Mouse (Mus musculus): Measurements from ENCODE around the gene Tbc1d32. TPM values are rescaled to one million over a fixed set of nuclear protein-coding genes. Genes with fewer than 3 reads are reported as not detected.

The Tbc1d32 gene
- polyA plus RNA-seq, 1 experiment from 2014 or later = 3.7 TPM

DNA sequence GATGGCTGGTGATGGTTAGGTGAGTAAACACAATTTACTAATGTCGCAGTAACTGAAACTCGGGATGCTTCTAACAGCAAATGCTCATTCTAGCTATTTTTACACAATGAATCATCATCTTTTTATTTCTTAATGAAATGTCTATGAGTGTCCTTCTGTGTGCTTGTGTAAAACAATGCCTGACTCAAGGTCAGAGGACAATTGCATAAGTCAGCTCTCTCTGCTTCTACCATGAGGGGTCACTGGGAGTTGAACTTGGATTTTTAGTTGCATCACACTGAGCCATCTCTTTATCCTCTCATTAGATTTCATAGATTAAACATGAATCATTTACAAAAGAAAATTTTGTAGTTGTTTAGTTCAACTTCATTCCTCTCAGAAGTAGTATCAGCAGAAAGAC lies 203.9 kb downstream of the Tbc1d32 start:
- no peak overlapping the region for H3K4me3 ChIP-seq (ENCODE audit: low read depth, low read length)
- H3K27me3 ChIP-seq (ENCODE audit: control insufficient read depth, insufficient read depth, low read length) = no peaks in the 10 kb centered on the region
- H3K9me3 ChIP-seq (ENCODE audit: control insufficient read depth, low read length) = no peaks in the 10 kb centered on the region
- ATAC-seq (ENCODE audit: insufficient number of reproducible peaks, low FRiP score, low TSS enrichment, low read depth) (no peak), DNase-seq (ENCODE audit: low spot score) (no peak)
- 94% methylated on average over 2 of the region's 2 CpGs for WGBS
- H3K27ac ChIP-seq (replicated peaks; ENCODE audit: low read depth, low read length) = no peak overlapping the region
- H3K36me3 ChIP-seq (ENCODE audit: control insufficient read depth, insufficient read depth, low read length) = no peaks in the 10 kb centered on the region
- H3K4me1 ChIP-seq (ENCODE audit: control insufficient read depth, insufficient read depth, low read length) = no peaks in the 10 kb centered on the region
- no peak overlapping the region for H3K4me2 ChIP-seq (ENCODE audit: low read depth, severe bottlenecking)
- no peak overlapping the region for H3K9ac ChIP-seq (ENCODE audit: low read length)

DNA sequence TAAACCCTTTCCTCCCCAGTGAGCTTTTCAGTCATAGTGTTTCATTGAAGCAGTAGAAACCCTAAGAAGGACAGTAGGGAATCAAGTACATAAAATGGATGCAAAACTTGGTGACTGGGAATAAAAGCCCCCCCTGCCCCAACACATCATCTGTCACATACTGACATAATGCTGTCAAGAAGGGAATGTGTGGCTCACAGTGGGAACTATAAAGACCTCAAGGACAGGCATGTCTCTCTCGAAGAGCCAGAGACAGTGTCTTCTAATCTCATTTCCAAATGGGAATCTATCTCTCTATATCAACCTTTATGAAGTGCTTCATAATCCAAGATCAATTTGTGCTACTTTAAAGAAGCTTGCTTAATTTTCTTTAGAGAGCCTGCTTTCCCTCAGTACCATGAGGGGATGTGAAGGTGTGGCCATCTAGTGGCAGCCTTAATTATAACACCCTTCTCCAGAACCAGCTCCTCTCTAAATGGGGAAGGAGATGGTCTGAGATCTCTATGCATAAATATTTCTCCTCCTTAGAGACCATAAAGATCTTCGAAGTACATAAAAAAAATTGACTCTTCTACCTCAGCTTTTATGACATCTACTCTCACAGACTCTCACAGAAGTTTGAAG lies 248.5 kb downstream of the Tbc1d32 start:
- no peaks in the 10 kb centered on the region for H3K36me3 ChIP-seq (ENCODE audit: control insufficient read depth, insufficient read depth, low read length)
- whole genome bisulfite sequencing = 34% methylated on average over 2 of the region's 2 CpGs
- H3K27me3 ChIP-seq (ENCODE audit: control insufficient read depth, insufficient read depth, low read length) = no peaks in the 10 kb centered on the region
- DNase-seq (ENCODE audit: low spot score) (peak; percentile 47), ATAC-seq (ENCODE audit: insufficient number of reproducible peaks, low FRiP score, low TSS enrichment, low read depth) (no peak)
- no peaks in the 10 kb centered on the region for H3K9me3 ChIP-seq (ENCODE audit: control insufficient read depth, low read length)
- no peak overlapping the region for H3K9ac ChIP-seq (ENCODE audit: low read length)
- no peak overlapping the region for H3K27ac ChIP-seq (replicated peaks; ENCODE audit: low read depth, low read length)
- no peaks in the 10 kb centered on the region for H3K4me1 ChIP-seq (ENCODE audit: control insufficient read depth, insufficient read depth, low read length)
- no peak overlapping the region for H3K4me3 ChIP-seq (ENCODE audit: low read depth, low read length)
- no peak overlapping the region for H3K4me2 ChIP-seq (ENCODE audit: low read depth, severe bottlenecking)

DNA sequence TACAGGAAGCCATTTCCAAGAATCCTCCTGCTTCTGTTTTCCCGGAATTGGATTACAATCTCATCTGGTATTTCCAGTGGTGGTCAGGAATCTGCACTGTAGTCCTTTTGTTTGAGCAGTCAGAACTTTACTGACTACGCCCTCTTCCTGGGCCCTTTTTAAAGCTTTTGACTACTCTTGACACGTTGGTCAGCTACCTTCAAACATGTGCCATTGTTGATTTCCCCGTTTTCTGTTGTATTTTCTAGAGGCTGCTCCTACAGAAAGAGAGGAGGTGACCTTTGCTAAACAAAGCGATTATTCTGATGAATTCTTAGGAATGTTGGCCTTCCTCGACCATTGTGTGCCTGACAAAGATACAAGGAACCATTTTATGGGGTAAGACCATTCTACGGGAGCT lies 250.5 kb downstream of the Tbc1d32 start:
- no peaks in the 10 kb centered on the region for H3K27me3 ChIP-seq (ENCODE audit: control insufficient read depth, insufficient read depth, low read length)
- no peak for ATAC-seq (ENCODE audit: insufficient number of reproducible peaks, low FRiP score, low TSS enrichment, low read depth)
- no peak overlapping the region for H3K27ac ChIP-seq (replicated peaks; ENCODE audit: low read depth, low read length)
- H3K4me2 ChIP-seq (ENCODE audit: low read depth, severe bottlenecking) = no peak overlapping the region
- H3K36me3 ChIP-seq (ENCODE audit: control insufficient read depth, insufficient read depth, low read length) = no peaks in the 10 kb centered on the region
- no peak overlapping the region for H3K9ac ChIP-seq (ENCODE audit: low read length)
- 79% methylated on average over 7 of the region's 7 CpGs for WGBS
- no peak for DNase-seq (ENCODE audit: low spot score)
- no peaks in the 10 kb centered on the region for H3K9me3 ChIP-seq (ENCODE audit: control insufficient read depth, low read length)
- no peak overlapping the region for H3K4me3 ChIP-seq (ENCODE audit: low read depth, low read length)
- H3K4me1 ChIP-seq (ENCODE audit: control insufficient read depth, insufficient read depth, low read length) = no peaks in the 10 kb centered on the region

Other genes with a start within 250 kb of the Tbc1d32 start
- 7.2 TPM in 2 replicates for gene Msl3l2, start 121.8 kb downstream of the Tbc1d32 start, polyA plus RNA-seq (2014; fragmentation: Nextera tagmentation; extraction: Ambion mirVana)
- gene Gja1, start 148.6 kb upstream of the Tbc1d32 start, polyA plus RNA-seq (2014; fragmentation: Nextera tagmentation; extraction: Ambion mirVana) = 333 and 343 TPM in 2 replicates